Mouse (Mus musculus) adrenal gland, postnatal 36 days (tissue): ENCODE measurements at regions not wholly inside any gene's neighbourhood (a gene's known extent, or its start where the extent isn't known, plus 50 kb on each side); places are given as distances from the start of the nearest gene placed in this dataset.

Source experiments
- DNase-seq, 2 experiments: peaks; one replicate each; pipeline ENCODE4 v3.0.0; 2021; ENCODE audit warnings: mixed read lengths in 1 of 2

GRCm38 (mm10) chr11:113028235-113028919 is 246.4 kb downstream of the Sox9 start:
- no peak for DNase-seq

GRCm38 (mm10) chr11:113031405-113031804 is 249.4 kb downstream of the Sox9 start:
- peak in 1 of 2 experiments; percentile 28 for DNase-seq

- DNase-seq = no peak
These were observed 250.6 kb downstream of the Sox9 start for GRCm38 (mm10) chr11:113032487-113033228.

- no peak for DNase-seq
These were observed 252.9 kb downstream of the Sox9 start for GRCm38 (mm10) chr11:113034911-113035310.

GRCm38 (mm10) chr11:113037736-113038135 is 255.7 kb downstream of the Sox9 start:
- DNase-seq = no peak

GRCm38 (mm10) chr11:113042710-113043109 is 260.7 kb downstream of the Sox9 start:
- DNase-seq = no peak

- DNase-seq = peak; percentile 61 to 71
These were observed 264.4 kb downstream of the Sox9 start for GRCm38 (mm10) chr11:113046200-113047051.

GRCm38 (mm10) chr11:113048158-113048557 is 266.1 kb downstream of the Sox9 start:
- DNase-seq = no peak

- no peak for DNase-seq
These were observed 267.6 kb downstream of the Sox9 start for GRCm38 (mm10) chr11:113049593-113049992.

GRCm38 (mm10) chr11:113052536-113052935 is 270.5 kb downstream of the Sox9 start:
- DNase-seq = no peak

GRCm38 (mm10) chr11:113056042-113056632 is 274.1 kb downstream of the Sox9 start:
- no peak for DNase-seq

- DNase-seq = no peak
These were observed 274.8 kb downstream of the Sox9 start for GRCm38 (mm10) chr11:113056824-113057223.

GRCm38 (mm10) chr11:113070365-113070764 is 288.3 kb downstream of the Sox9 start:
- no peak for DNase-seq

GRCm38 (mm10) chr11:113071942-113072341 is 289.9 kb downstream of the Sox9 start:
- DNase-seq = no peak

- no peak for DNase-seq
These were observed 292.3 kb downstream of the Sox9 start for GRCm38 (mm10) chr11:113074328-113074727.

- DNase-seq = no peak
These were observed 294.3 kb downstream of the Sox9 start for GRCm38 (mm10) chr11:113076371-113076770.

- DNase-seq = no peak
These were observed 298.3 kb downstream of the Sox9 start for GRCm38 (mm10) chr11:113080311-113080710.

GRCm38 (mm10) chr11:113084442-113084841 is 302.4 kb downstream of the Sox9 start:
- no peak for DNase-seq

- no peak for DNase-seq
These were observed 303.5 kb downstream of the Sox9 start for GRCm38 (mm10) chr11:113085556-113085955.

- DNase-seq = no peak
These were observed 305.1 kb downstream of the Sox9 start for GRCm38 (mm10) chr11:113087084-113087483.

GRCm38 (mm10) chr11:113089637-113090351 is 307.8 kb downstream of the Sox9 start:
- DNase-seq = no peak
